Mouse (Mus musculus): ENCODE measurements at regions not wholly inside any gene's neighbourhood (a gene's known extent, or its start where the extent isn't known, plus 50 kb on each side); places are given as distances from the start of the nearest gene placed in this dataset.

GRCm38 (mm10) chr8:25410536-25410935, 586.4 kb upstream of the Adam5 start:
- TF ChIP-seq CTCF (IDR thresholded peaks at IDR 0.05; ENCODE audit: borderline replicate concordance, insufficient read depth, low read length): no peak
- no peak for TF ChIP-seq POLR2A (IDR thresholded peaks at IDR 0.05; ENCODE audit: low read depth, low read length)

Data from embryonic fibroblast, embryonic 13.5 days (primary cell).